Mouse (Mus musculus): ENCODE measurements around the gene Rwdd4a.

The Rwdd4a gene

GRCm38 (mm10) chr8:47533344-47534125 is at the start of gene Rwdd4a, which contains the start of gene Trappc11:
Rwdd4a (plus strand) TSS chr8:47533664.
Trappc11 (minus strand) TSS chr8:47533470.
- peak; percentile 92 for DNase-seq

- DNase-seq, result no peak
Measured at GRCm38 (mm10) chr8:47487231-47487630, 46.2 kb upstream of the Rwdd4a start.

- DNase-seq, result no peak
Measured at GRCm38 (mm10) chr8:47493106-47493505, 40.4 kb upstream of the Rwdd4a start.

GRCm38 (mm10) chr8:47494602-47495153 is 38.8 kb upstream of the Rwdd4a start:
- no peak for DNase-seq

GRCm38 (mm10) chr8:47495428-47495827 is 38.0 kb upstream of the Rwdd4a start:
- DNase-seq, result no peak

- no peak for DNase-seq
Measured at GRCm38 (mm10) chr8:47501994-47502393, 31.5 kb upstream of the Rwdd4a start.

GRCm38 (mm10) chr8:47502546-47502945 is 30.9 kb upstream of the Rwdd4a start:
- no peak for DNase-seq

- DNase-seq, result no peak
Measured at GRCm38 (mm10) chr8:47505431-47505830, 28.0 kb upstream of the Rwdd4a start.

GRCm38 (mm10) chr8:47510930-47511329 is 22.5 kb upstream of the Rwdd4a start:
- no peak for DNase-seq

GRCm38 (mm10) chr8:47513601-47514000 is 19.9 kb upstream of the Rwdd4a start:
- no peak for DNase-seq

GRCm38 (mm10) chr8:47528094-47528493 is 5.4 kb upstream of the Rwdd4a start:
- DNase-seq, result no peak

GRCm38 (mm10) chr8:47538323-47538722 is 4.9 kb downstream of the Rwdd4a start:
- no peak for DNase-seq

- DNase-seq, result no peak
Measured at GRCm38 (mm10) chr8:47542746-47543145, 9.3 kb downstream of the Rwdd4a start.

- no peak for DNase-seq
Measured at GRCm38 (mm10) chr8:47544094-47544493, 10.6 kb downstream of the Rwdd4a start.

GRCm38 (mm10) chr8:47547102-47547501 is 13.6 kb downstream of the Rwdd4a start:
- no peak for DNase-seq

- DNase-seq, result no peak
Measured at GRCm38 (mm10) chr8:47553613-47554012, 20.1 kb downstream of the Rwdd4a start.

GRCm38 (mm10) chr8:47556446-47556845 is 23.0 kb downstream of the Rwdd4a start:
- no peak for DNase-seq

- no peak for DNase-seq
Measured at GRCm38 (mm10) chr8:47558274-47558673, 24.8 kb downstream of the Rwdd4a start.

GRCm38 (mm10) chr8:47560801-47561200 is 27.3 kb downstream of the Rwdd4a start:
- no peak for DNase-seq

GRCm38 (mm10) chr8:47566551-47566950 is 33.1 kb downstream of the Rwdd4a start:
- no peak for DNase-seq

- DNase-seq, result no peak
Measured at GRCm38 (mm10) chr8:47568098-47568497, 34.6 kb downstream of the Rwdd4a start.

GRCm38 (mm10) chr8:47570161-47570560 is 36.7 kb downstream of the Rwdd4a start:
- no peak for DNase-seq

- no peak for DNase-seq
Measured at GRCm38 (mm10) chr8:47573482-47573881, 40.0 kb downstream of the Rwdd4a start.

GRCm38 (mm10) chr8:47581454-47581853 is 48.0 kb downstream of the Rwdd4a start:
- DNase-seq, result no peak

- DNase-seq, result no peak
Measured at GRCm38 (mm10) chr8:47588616-47589015, 55.2 kb downstream of the Rwdd4a start.
